Comparison of ENCODE assay signal across 10 mouse cellular contexts in the genomic region with DNA sequence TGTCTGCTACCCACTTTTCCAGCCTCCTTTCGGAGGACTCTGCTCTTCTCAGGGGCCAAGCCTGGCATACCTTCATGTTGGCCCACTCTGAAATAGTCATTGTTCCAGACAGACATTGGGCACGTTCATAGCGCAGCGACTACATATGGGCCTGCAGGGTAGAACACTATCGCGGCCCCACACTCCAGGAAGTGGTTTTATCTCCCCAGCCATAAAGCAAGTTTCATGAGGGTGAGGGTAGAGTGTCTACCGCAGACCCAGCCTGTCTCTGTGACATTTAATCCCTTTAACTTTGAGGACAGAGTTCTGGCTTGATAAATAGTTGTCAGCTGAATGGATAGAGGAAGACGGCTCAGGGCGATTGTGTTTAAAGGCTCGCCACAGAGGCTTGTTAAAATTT.
A peak's percentile ranks its signal among the peaks of the same experiment; 100 is the strongest.
DNase-seq lines count a peak whose midpoint lies in the region; ATAC-seq lines count a peak whose summit lies in the region.
"Had no signal": no experiment of that assay in that cellular context is flagged by ENCODE, and none has a peak within 500 bp of the region (broad histone marks: within the 10 kb centered on the region; RNA-seq: fewer than 3 reads in every experiment).

No protein-coding gene starts in this region.

- WGBS in forebrain, embryonic 10.5 days, result 60% methylated on average over 10 of the region's 10 CpGs
- WGBS in forebrain, embryonic 15.5 days, result 73% methylated on average over 10 of the region's 10 CpGs
- 16% methylated on average over 10 of the region's 10 CpGs for WGBS in limb, embryonic 10.5 days
- WGBS in midbrain, embryonic 15.5 days, result 40% methylated on average over 10 of the region's 10 CpGs
- 53% methylated on average over 10 of the region's 10 CpGs for WGBS in hindbrain, embryonic 12.5 days

- H3K4me1 ChIP-seq in forebrain, embryonic 10.5 days, result peaks cover 30% of the 10 kb centered on the region
- 0 out of 2 replicates have a peak, but pooled peaks cover 6% of the 10 kb centered on the region for H3K4me1 ChIP-seq in forebrain, embryonic 15.5 days
- H3K4me1 ChIP-seq in limb, embryonic 10.5 days, result peaks cover 49% of the 10 kb centered on the region
- peaks cover 16% of the 10 kb centered on the region for H3K4me1 ChIP-seq in midbrain, embryonic 15.5 days
- peaks cover 16% of the 10 kb centered on the region for H3K4me1 ChIP-seq in hindbrain, embryonic 12.5 days

- H3K27ac ChIP-seq in forebrain, embryonic 10.5 days, result 0 out of 2 replicates have a peak overlapping the region, but pooled peaks have one; percentile 25
- no peak overlapping the region for H3K27ac ChIP-seq in forebrain, embryonic 15.5 days (replicated peaks)
- H3K27ac ChIP-seq in limb, embryonic 10.5 days, result peak overlapping the region; percentile 72
- no peak overlapping the region for H3K27ac ChIP-seq in midbrain, embryonic 15.5 days
- no peak overlapping the region for H3K27ac ChIP-seq in hindbrain, embryonic 12.5 days

- no peak overlapping the region for H3K4me3 ChIP-seq in forebrain, embryonic 10.5 days
- H3K4me3 ChIP-seq in forebrain, embryonic 15.5 days, result no peak overlapping the region
- peak overlapping the region; percentile 38 for H3K4me3 ChIP-seq in limb, embryonic 10.5 days
- H3K4me3 ChIP-seq in midbrain, embryonic 15.5 days, result no peak overlapping the region
- H3K4me3 ChIP-seq in hindbrain, embryonic 12.5 days, result no peak overlapping the region

- no peak for ATAC-seq in forebrain, embryonic 15.5 days (replicated peaks)
- ATAC-seq in midbrain, embryonic 15.5 days (replicated peaks), result no peak
- ATAC-seq in hindbrain, embryonic 12.5 days (ENCODE audit: low FRiP score), result no peak
- ATAC-seq: forebrain, postnatal 0 days had no signal

- no peak overlapping the region for H3K9ac ChIP-seq in forebrain, embryonic 15.5 days (replicated peaks)
- no peak overlapping the region for H3K9ac ChIP-seq in midbrain, embryonic 15.5 days
- no peak overlapping the region for H3K9ac ChIP-seq in hindbrain, embryonic 12.5 days
- H3K9ac ChIP-seq: forebrain, postnatal 0 days had no signal

- no peaks in the 10 kb centered on the region for H3K36me3 ChIP-seq in forebrain, embryonic 10.5 days (replicated peaks)
- H3K36me3 ChIP-seq in forebrain, embryonic 15.5 days, result no peaks in the 10 kb centered on the region
- no peaks in the 10 kb centered on the region for H3K36me3 ChIP-seq in limb, embryonic 10.5 days
- H3K36me3 ChIP-seq in midbrain, embryonic 15.5 days (replicated peaks), result no peaks in the 10 kb centered on the region
- no peaks in the 10 kb centered on the region for H3K36me3 ChIP-seq in hindbrain, embryonic 12.5 days

- H3K4me2 ChIP-seq in forebrain, embryonic 15.5 days (replicated peaks), result no peak overlapping the region
- H3K4me2 ChIP-seq in midbrain, embryonic 15.5 days, result peak overlapping the region; percentile 44
- H3K4me2 ChIP-seq in hindbrain, embryonic 12.5 days (replicated peaks), result no peak overlapping the region

- H3K9me3 ChIP-seq in forebrain, embryonic 10.5 days, result no peaks in the 10 kb centered on the region
- no peaks in the 10 kb centered on the region for H3K9me3 ChIP-seq in forebrain, embryonic 15.5 days
- H3K9me3 ChIP-seq in limb, embryonic 10.5 days (replicated peaks), result no peaks in the 10 kb centered on the region
- H3K9me3 ChIP-seq in midbrain, embryonic 15.5 days, result no peaks in the 10 kb centered on the region
- H3K9me3 ChIP-seq in hindbrain, embryonic 12.5 days (replicated peaks), result no peaks in the 10 kb centered on the region

- no peak for DNase-seq in forebrain, embryonic 10.5 days (ENCODE audit: extremely low spot score, low spot score)
- DNase-seq in c-Kit-negative CD71-positive TER-119-positive erythroid progenitor cells, embryonic 14.5 days (ENCODE audit: low read depth, low spot score), result peak; percentile 36
- DNase-seq in limb, embryonic 10.5 days (ENCODE audit: low spot score), result peak; percentile 45
- DNase-seq in gastrocnemius, postnatal 25 days, result no peak
- no peak for DNase-seq in lung, postnatal 36 days
- DNase-seq: forebrain, postnatal 0 days; kidney, adult 18-20 months had no signal

- H3K27me3 ChIP-seq in forebrain, embryonic 10.5 days (ENCODE audit: poor library complexity, severe bottlenecking), result no peaks in the 10 kb centered on the region
- H3K27me3 ChIP-seq in forebrain, embryonic 15.5 days, result no peaks in the 10 kb centered on the region
- H3K27me3 ChIP-seq in limb, embryonic 10.5 days (ENCODE audit: low read depth, poor library complexity, severe bottlenecking), result no peaks in the 10 kb centered on the region
- no peaks in the 10 kb centered on the region for H3K27me3 ChIP-seq in midbrain, embryonic 15.5 days (replicated peaks)
- no peaks in the 10 kb centered on the region for H3K27me3 ChIP-seq in hindbrain, embryonic 12.5 days

Comparison
In these comparisons a context has a peak if more than half of its experiments do, and no peak if none do; other contexts are left out.
1. H3K27ac ChIP-seq: peak in forebrain, embryonic 10.5 days (single experiment) and limb, embryonic 10.5 days (single experiment); none in forebrain, embryonic 15.5 days (single experiment), midbrain, embryonic 15.5 days (single experiment) and hindbrain, embryonic 12.5 days (single experiment).
2. DNase-seq: peak in c-Kit-negative CD71-positive TER-119-positive erythroid progenitor cells, embryonic 14.5 days (single experiment) and limb, embryonic 10.5 days (single experiment); none in forebrain, embryonic 10.5 days (single experiment), gastrocnemius, postnatal 25 days (single experiment) and lung, postnatal 36 days (single experiment).